Mouse (Mus musculus): ENCODE results near the gene Lamtor5. TPM values are rescaled to one million over a fixed set of nuclear protein-coding genes. Genes with fewer than 3 reads are reported as not detected.

Gene Lamtor5
- 163 TPM for polyA plus RNA-seq (2012; fragmentation: generic; extraction: Trizol)
- long read RNA-seq, experiment 1, transcript Lamtor5-201 (4 exons, 881 nt) = major isoform, 124 of 138 reads
- long read RNA-seq, experiment 1, partial matches to known transcripts = 5 of 138 reads
- long read RNA-seq, experiment 1, other reads (novel, unspliced or antisense) = 9 of 138 reads
- long read RNA-seq, experiment 2, transcript Lamtor5-201 (4 exons, 881 nt) = major isoform, 20 of 24 reads
- long read RNA-seq, experiment 2, partial matches to known transcripts = 2 of 24 reads
- long read RNA-seq, experiment 2, other reads (novel, unspliced or antisense) = 2 of 24 reads

- peak within 1 kb of the TSS; percentile 75 for H3ac ChIP-seq (ENCODE audit: control insufficient read depth, insufficient read length, low read depth)
- H3K27me3 ChIP-seq (ENCODE audit: control insufficient read depth, insufficient read depth, insufficient read length) = no peaks in the 10 kb centered on the region
- peaks cover 27% of the 10 kb centered on the region for H3K79me2 ChIP-seq (ENCODE audit: control insufficient read depth, insufficient read depth)
- peaks cover 15% of the 10 kb centered on the region for H3K79me3 ChIP-seq (ENCODE audit: low read depth)
- TF ChIP-seq MAX (IDR thresholded peaks at IDR 0.05) (peak; percentile 15), USF1 (IDR thresholded peaks at IDR 0.05; ENCODE audit: low read depth) (peak; percentile 95), MYOD1 (IDR thresholded peaks at IDR 0.05; ENCODE audit: control insufficient read depth, insufficient read length, low read depth) (no peak), FOSL1 (IDR thresholded peaks at IDR 0.05; ENCODE audit: insufficient read depth, low read length, poor library complexity, severe bottlenecking) (no peak)
- peak within 1 kb of the TSS; percentile 97 for H3K4me3 ChIP-seq (ENCODE audit: insufficient read depth, poor library complexity, severe bottlenecking)
- H3K36me3 ChIP-seq (ENCODE audit: control insufficient read depth, insufficient read depth) = peaks cover 16% of the 10 kb centered on the region
Measured at GRCm38 (mm10) chr3:107278479-107279269, at the start of gene Lamtor5. Lamtor5 (plus strand) TSS chr3:107278858.

- Histone ChIP-seq H3K79me3 (ENCODE audit: low read depth) (no peaks in the 10 kb centered on the region), H3K36me3 (ENCODE audit: control insufficient read depth, insufficient read depth) (no peaks in the 10 kb centered on the region), H3K79me2 (ENCODE audit: control insufficient read depth, insufficient read depth) (no peaks in the 10 kb centered on the region), H3ac (ENCODE audit: control insufficient read depth, insufficient read length, low read depth) (no peak overlapping the region), H3K27me3 (ENCODE audit: control insufficient read depth, insufficient read depth, insufficient read length) (peaks cover 3% of the 10 kb centered on the region), H3K4me3 (ENCODE audit: insufficient read depth, poor library complexity, severe bottlenecking) (no peak overlapping the region)
- TF ChIP-seq FOSL1 (IDR thresholded peaks at IDR 0.05; ENCODE audit: insufficient read depth, low read length, poor library complexity, severe bottlenecking) (no peak), MAX (IDR thresholded peaks at IDR 0.05) (no peak), CEBPB (IDR thresholded peaks at IDR 0.05; ENCODE audit: low read depth) (no peak), CTCF (IDR thresholded peaks at IDR 0.05; ENCODE audit: control insufficient read depth, insufficient read depth, insufficient read length) (no peak), MYOD1 (IDR thresholded peaks at IDR 0.05; ENCODE audit: control insufficient read depth, insufficient read length, low read depth) (no peak), MYOG (IDR thresholded peaks at IDR 0.05; ENCODE audit: control insufficient read depth, extremely low read depth, insufficient read length) (no peak), USF1 (IDR thresholded peaks at IDR 0.05; ENCODE audit: low read depth) (no peak)
Measured at GRCm38 (mm10) chr3:107229221-107229620, 49.4 kb upstream of the Lamtor5 start.

GRCm38 (mm10) chr3:107229822-107230221 is 48.8 kb upstream of the Lamtor5 start:
- H3K79me2 ChIP-seq (ENCODE audit: control insufficient read depth, insufficient read depth) = no peaks in the 10 kb centered on the region
- no peak overlapping the region for H3K4me3 ChIP-seq (ENCODE audit: insufficient read depth, poor library complexity, severe bottlenecking)
- TF ChIP-seq CEBPB (IDR thresholded peaks at IDR 0.05; ENCODE audit: low read depth) (no peak), MYOG (IDR thresholded peaks at IDR 0.05; ENCODE audit: control insufficient read depth, extremely low read depth, insufficient read length) (no peak), CTCF (IDR thresholded peaks at IDR 0.05; ENCODE audit: control insufficient read depth, insufficient read depth, insufficient read length) (no peak), USF1 (IDR thresholded peaks at IDR 0.05; ENCODE audit: low read depth) (no peak)
- no peaks in the 10 kb centered on the region for H3K79me3 ChIP-seq (ENCODE audit: low read depth)
- H3K36me3 ChIP-seq (ENCODE audit: control insufficient read depth, insufficient read depth) = no peaks in the 10 kb centered on the region
- H3K27me3 ChIP-seq (ENCODE audit: control insufficient read depth, insufficient read depth, insufficient read length) = peaks cover 3% of the 10 kb centered on the region
- no peak overlapping the region for H3ac ChIP-seq (ENCODE audit: control insufficient read depth, insufficient read length, low read depth)

GRCm38 (mm10) chr3:107230527-107230926 is 48.1 kb upstream of the Lamtor5 start, which contains the start of gene A630076J17Rik:
A630076J17Rik (plus strand) TSS chr3:107230614.
- TF ChIP-seq CTCF (IDR thresholded peaks at IDR 0.05; ENCODE audit: control insufficient read depth, insufficient read depth, insufficient read length) (no peak), MAX (IDR thresholded peaks at IDR 0.05) (no peak), FOSL1 (IDR thresholded peaks at IDR 0.05; ENCODE audit: insufficient read depth, low read length, poor library complexity, severe bottlenecking) (no peak), MYOG (IDR thresholded peaks at IDR 0.05; ENCODE audit: control insufficient read depth, extremely low read depth, insufficient read length) (no peak), CEBPB (IDR thresholded peaks at IDR 0.05; ENCODE audit: low read depth) (no peak), USF1 (IDR thresholded peaks at IDR 0.05; ENCODE audit: low read depth) (no peak), MYOD1 (IDR thresholded peaks at IDR 0.05; ENCODE audit: control insufficient read depth, insufficient read length, low read depth) (no peak)
- Histone ChIP-seq H3K36me3 (ENCODE audit: control insufficient read depth, insufficient read depth) (no peaks in the 10 kb centered on the region), H3K79me2 (ENCODE audit: control insufficient read depth, insufficient read depth) (no peaks in the 10 kb centered on the region), H3K79me3 (ENCODE audit: low read depth) (no peaks in the 10 kb centered on the region), H3ac (ENCODE audit: control insufficient read depth, insufficient read length, low read depth) (no peak within 1 kb of the TSS), H3K27me3 (ENCODE audit: control insufficient read depth, insufficient read depth, insufficient read length) (peaks cover 3% of the 10 kb centered on the region), H3K4me3 (ENCODE audit: insufficient read depth, poor library complexity, severe bottlenecking) (no peak within 1 kb of the TSS)

- Histone ChIP-seq H3K79me3 (ENCODE audit: low read depth) (no peaks in the 10 kb centered on the region), H3K4me3 (ENCODE audit: insufficient read depth, poor library complexity, severe bottlenecking) (no peak overlapping the region), H3K27me3 (ENCODE audit: control insufficient read depth, insufficient read depth, insufficient read length) (peaks cover 3% of the 10 kb centered on the region), H3ac (ENCODE audit: control insufficient read depth, insufficient read length, low read depth) (no peak overlapping the region), H3K36me3 (ENCODE audit: control insufficient read depth, insufficient read depth) (no peaks in the 10 kb centered on the region), H3K79me2 (ENCODE audit: control insufficient read depth, insufficient read depth) (no peaks in the 10 kb centered on the region)
- TF ChIP-seq CEBPB (IDR thresholded peaks at IDR 0.05; ENCODE audit: low read depth) (no peak), MAX (IDR thresholded peaks at IDR 0.05) (no peak), FOSL1 (IDR thresholded peaks at IDR 0.05; ENCODE audit: insufficient read depth, low read length, poor library complexity, severe bottlenecking) (no peak), MYOG (IDR thresholded peaks at IDR 0.05; ENCODE audit: control insufficient read depth, extremely low read depth, insufficient read length) (no peak), CTCF (IDR thresholded peaks at IDR 0.05; ENCODE audit: control insufficient read depth, insufficient read depth, insufficient read length) (no peak), MYOD1 (IDR thresholded peaks at IDR 0.05; ENCODE audit: control insufficient read depth, insufficient read length, low read depth) (no peak), USF1 (IDR thresholded peaks at IDR 0.05; ENCODE audit: low read depth) (no peak)
Measured at GRCm38 (mm10) chr3:107231202-107231601, 47.5 kb upstream of the Lamtor5 start.
